Mouse (Mus musculus) spleen, adult 2 months (tissue): ENCODE measurements at regions not wholly inside any gene's neighbourhood (a gene's known extent, or its start where the extent isn't known, plus 50 kb on each side); places are given as distances from the start of the nearest gene placed in this dataset.

Source experiments
- CTCF ChIP-seq: fragments of 200-500 bp; IDR thresholded peaks from 2 replicates; pipeline ENCODE4 v1.5.1; 2011; ENCODE audit warnings: mild to moderate bottlenecking, inconsistent platforms; ENCODE audit not compliant: insufficient read depth, insufficient read length, insufficient replicate concordance; ENCODE audit errors: extremely low read depth
- POLR2A ChIP-seq: fragments of 200-500 bp; IDR thresholded peaks from 2 replicates; pipeline ENCODE4 v1.6.1; 2011; ENCODE audit warnings: low read depth, low read length, inconsistent platforms

GRCm38 (mm10) chr14:24875156-24875545 is 388.2 kb downstream of the Rps24 start:
- TF ChIP-seq CTCF (no peak), POLR2A (no peak)
